Mouse (Mus musculus): ENCODE data around the gene Gm20662. TPM values are rescaled to one million over a fixed set of nuclear protein-coding genes. Genes with fewer than 3 reads are reported as not detected.

Gene Gm20662
- polyA plus RNA-seq, 1 experiment = 0.20 TPM

DNA sequence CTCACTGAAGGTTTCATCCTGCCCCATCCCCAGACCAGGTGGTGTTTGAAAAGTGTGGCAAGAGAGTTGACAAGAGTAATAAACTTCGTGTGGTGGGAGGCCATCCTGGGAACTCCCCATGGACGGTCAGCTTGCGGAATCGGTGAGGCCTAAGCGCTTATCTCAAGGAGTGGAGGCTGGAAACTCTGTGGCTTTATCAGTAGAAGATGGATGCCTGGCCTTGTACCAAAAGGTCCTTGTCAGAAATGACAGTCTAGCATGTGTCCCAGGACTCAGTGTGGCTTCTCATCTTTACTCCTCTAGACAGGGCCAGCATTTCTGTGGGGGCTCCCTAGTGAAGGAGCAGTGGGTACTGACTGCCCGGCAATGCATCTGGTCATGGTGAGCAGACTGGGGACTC, 87.4 kb downstream of the Gm20662 start:
- Histone ChIP-seq H3K36me3 (ENCODE audit: control insufficient read depth, insufficient read depth) (peaks cover 23% of the 10 kb centered on the region), H3K79me3 (ENCODE audit: low read depth) (no peaks in the 10 kb centered on the region), H3K4me3 (ENCODE audit: insufficient read depth, poor library complexity, severe bottlenecking) (no peak overlapping the region), H3K27me3 (ENCODE audit: control insufficient read depth, insufficient read depth, insufficient read length) (no peaks in the 10 kb centered on the region), H3ac (ENCODE audit: control insufficient read depth, insufficient read length, low read depth) (no peak overlapping the region), H3K79me2 (ENCODE audit: control insufficient read depth, insufficient read depth) (peaks cover 5% of the 10 kb centered on the region)
- TF ChIP-seq USF1 (IDR thresholded peaks at IDR 0.05; ENCODE audit: low read depth) (no peak), MYOD1 (IDR thresholded peaks at IDR 0.05; ENCODE audit: control insufficient read depth, insufficient read length, low read depth) (no peak)

- Histone ChIP-seq H3K36me3 (ENCODE audit: control insufficient read depth, insufficient read depth) (peaks cover 28% of the 10 kb centered on the region), H3K4me3 (ENCODE audit: insufficient read depth, poor library complexity, severe bottlenecking) (no peak overlapping the region), H3K79me2 (ENCODE audit: control insufficient read depth, insufficient read depth) (no peaks in the 10 kb centered on the region), H3ac (ENCODE audit: control insufficient read depth, insufficient read length, low read depth) (no peak overlapping the region), H3K27me3 (ENCODE audit: control insufficient read depth, insufficient read depth, insufficient read length) (no peaks in the 10 kb centered on the region), H3K79me3 (ENCODE audit: low read depth) (no peaks in the 10 kb centered on the region)
- TF ChIP-seq CEBPB (IDR thresholded peaks at IDR 0.05; ENCODE audit: low read depth) (no peak), USF1 (IDR thresholded peaks at IDR 0.05; ENCODE audit: low read depth) (no peak), MYOD1 (IDR thresholded peaks at IDR 0.05; ENCODE audit: control insufficient read depth, insufficient read length, low read depth) (no peak), FOSL1 (IDR thresholded peaks at IDR 0.05; ENCODE audit: insufficient read depth, low read length, poor library complexity, severe bottlenecking) (no peak), MAX (IDR thresholded peaks at IDR 0.05) (no peak), MYOG (IDR thresholded peaks at IDR 0.05; ENCODE audit: control insufficient read depth, extremely low read depth, insufficient read length) (no peak), CTCF (IDR thresholded peaks at IDR 0.05; ENCODE audit: control insufficient read depth, insufficient read depth, insufficient read length) (no peak)
Observed at GRCm38 (mm10) chr9:108085261-108085660, 89.1 kb downstream of the Gm20662 start.

GRCm38 (mm10) chr9:108090611-108091120, 94.5 kb downstream of the Gm20662 start:
- H3K36me3 ChIP-seq (ENCODE audit: control insufficient read depth, insufficient read depth) = peaks cover 22% of the 10 kb centered on the region
- H3ac ChIP-seq (ENCODE audit: control insufficient read depth, insufficient read length, low read depth) = no peak overlapping the region
- H3K4me3 ChIP-seq (ENCODE audit: insufficient read depth, poor library complexity, severe bottlenecking) = no peak overlapping the region
- no peaks in the 10 kb centered on the region for H3K27me3 ChIP-seq (ENCODE audit: control insufficient read depth, insufficient read depth, insufficient read length)
- TF ChIP-seq CTCF (IDR thresholded peaks at IDR 0.05; ENCODE audit: control insufficient read depth, insufficient read depth, insufficient read length) (no peak), MYOG (IDR thresholded peaks at IDR 0.05; ENCODE audit: control insufficient read depth, extremely low read depth, insufficient read length) (no peak)
- H3K79me2 ChIP-seq (ENCODE audit: control insufficient read depth, insufficient read depth) = peaks cover 12% of the 10 kb centered on the region
- H3K79me3 ChIP-seq (ENCODE audit: low read depth) = peaks cover 2% of the 10 kb centered on the region

DNA sequence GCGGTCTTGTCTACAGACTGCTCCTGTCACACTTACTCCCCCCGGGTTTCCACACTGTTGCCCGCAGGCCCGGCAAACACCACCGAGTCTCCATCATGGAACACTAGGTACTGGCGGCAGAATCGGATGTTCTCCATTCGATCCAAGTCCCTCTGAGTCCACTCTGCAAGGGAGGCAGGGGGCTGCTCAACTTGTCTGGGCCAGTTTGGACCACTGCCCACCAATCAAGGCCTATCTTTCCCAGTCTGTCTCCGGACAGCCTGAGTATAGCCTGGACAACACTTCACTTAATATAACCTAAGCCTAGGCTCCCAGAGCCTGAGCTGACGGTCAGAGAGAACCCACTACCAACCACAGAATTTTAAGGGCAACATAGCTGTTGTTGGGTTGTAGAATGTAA, 97.4 kb downstream of the Gm20662 start:
- Histone ChIP-seq H3K27me3 (ENCODE audit: control insufficient read depth, insufficient read depth, insufficient read length) (no peaks in the 10 kb centered on the region), H3K79me3 (ENCODE audit: low read depth) (peaks cover 2% of the 10 kb centered on the region), H3K79me2 (ENCODE audit: control insufficient read depth, insufficient read depth) (peaks cover 12% of the 10 kb centered on the region), H3ac (ENCODE audit: control insufficient read depth, insufficient read length, low read depth) (peak overlapping the region; percentile 1), H3K36me3 (ENCODE audit: control insufficient read depth, insufficient read depth) (peaks cover 9% of the 10 kb centered on the region), H3K4me3 (ENCODE audit: insufficient read depth, poor library complexity, severe bottlenecking) (peak overlapping the region; percentile 69)
- TF ChIP-seq MAX (IDR thresholded peaks at IDR 0.05) = no peak
- no peak for TF ChIP-seq MYOD1 (IDR thresholded peaks at IDR 0.05; ENCODE audit: control insufficient read depth, insufficient read length, low read depth)
- no peak for TF ChIP-seq CTCF (IDR thresholded peaks at IDR 0.05; ENCODE audit: control insufficient read depth, insufficient read depth, insufficient read length)
- no peak for TF ChIP-seq MYOG (IDR thresholded peaks at IDR 0.05; ENCODE audit: control insufficient read depth, extremely low read depth, insufficient read length)
- TF ChIP-seq CEBPB (IDR thresholded peaks at IDR 0.05; ENCODE audit: low read depth) = no peak
- no peak for TF ChIP-seq FOSL1 (IDR thresholded peaks at IDR 0.05; ENCODE audit: insufficient read depth, low read length, poor library complexity, severe bottlenecking)
- TF ChIP-seq USF1 (IDR thresholded peaks at IDR 0.05; ENCODE audit: low read depth) = no peak

- Histone ChIP-seq H3ac (ENCODE audit: control insufficient read depth, insufficient read length, low read depth) (peak within 1 kb of the TSS; percentile 85), H3K79me2 (ENCODE audit: control insufficient read depth, insufficient read depth) (peaks cover 12% of the 10 kb centered on the region), H3K4me3 (ENCODE audit: insufficient read depth, poor library complexity, severe bottlenecking) (peak within 1 kb of the TSS; percentile 69), H3K27me3 (ENCODE audit: control insufficient read depth, insufficient read depth, insufficient read length) (no peaks in the 10 kb centered on the region), H3K79me3 (ENCODE audit: low read depth) (peaks cover 2% of the 10 kb centered on the region), H3K36me3 (ENCODE audit: control insufficient read depth, insufficient read depth) (peaks cover 4% of the 10 kb centered on the region)
- TF ChIP-seq MAX (IDR thresholded peaks at IDR 0.05) (no peak), FOSL1 (IDR thresholded peaks at IDR 0.05; ENCODE audit: insufficient read depth, low read length, poor library complexity, severe bottlenecking) (no peak), CTCF (IDR thresholded peaks at IDR 0.05; ENCODE audit: control insufficient read depth, insufficient read depth, insufficient read length) (no peak), CEBPB (IDR thresholded peaks at IDR 0.05; ENCODE audit: low read depth) (no peak), MYOG (IDR thresholded peaks at IDR 0.05; ENCODE audit: control insufficient read depth, extremely low read depth, insufficient read length) (no peak), USF1 (IDR thresholded peaks at IDR 0.05; ENCODE audit: low read depth) (no peak), MYOD1 (IDR thresholded peaks at IDR 0.05; ENCODE audit: control insufficient read depth, insufficient read length, low read depth) (no peak)
Observed at GRCm38 (mm10) chr9:108094184-108094941, 98.2 kb downstream of the Gm20662 start, which contains the start of gene Apeh. TSS of gene Apeh (minus strand) at chr9:108094606.

Small RNA genes lying within 50 kb of the gene (microRNA-seq; reads per million reads assigned to microRNA genes)
- gene Mir7088 (ENCODE audit: borderline microRNAs expressed) = not detected

Other genes with a start within 250 kb of the Gm20662 start
- gene Rbm5, start 225.4 kb upstream of the Gm20662 start, polyA plus RNA-seq (2012; fragmentation: generic; extraction: Trizol) = 29.8 TPM
- gene Rbm6, start 123.1 kb upstream of the Gm20662 start, polyA plus RNA-seq (2012; fragmentation: generic; extraction: Trizol) = 12.9 TPM
- 7.7 TPM for gene Mon1a, start 108.2 kb upstream of the Gm20662 start, polyA plus RNA-seq (2012; fragmentation: generic; extraction: Trizol)
- gene Mst1r, start 89.5 kb upstream of the Gm20662 start, polyA plus RNA-seq (2012; fragmentation: generic; extraction: Trizol) = 0.02 TPM
- gene Actl11, start 67.9 kb upstream of the Gm20662 start, polyA plus RNA-seq (2012; fragmentation: generic; extraction: Trizol) = not detected
- 0.07 TPM for gene Camkv, start 60.7 kb upstream of the Gm20662 start, polyA plus RNA-seq (2012; fragmentation: generic; extraction: Trizol)
- gene Traip, start 46.2 kb upstream of the Gm20662 start, polyA plus RNA-seq (2012; fragmentation: generic; extraction: Trizol) = 18.5 TPM
- 0.51 TPM for gene Uba7, start 20.8 kb upstream of the Gm20662 start, polyA plus RNA-seq (2012; fragmentation: generic; extraction: Trizol)
- gene Gm20661, start 13.3 kb upstream of the Gm20662 start, polyA plus RNA-seq (2012; fragmentation: generic; extraction: Trizol) = not detected
- gene Inka1, start 10.5 kb upstream of the Gm20662 start, polyA plus RNA-seq (2012; fragmentation: generic; extraction: Trizol) = 1.8 TPM
- not detected for gene Cdhr4, start 3.9 kb upstream of the Gm20662 start, polyA plus RNA-seq (2012; fragmentation: generic; extraction: Trizol)
- gene Ip6k1, start 6.2 kb downstream of the Gm20662 start, polyA plus RNA-seq (2012; fragmentation: generic; extraction: Trizol) = 30.8 TPM
- gene Gmppb, start 52.9 kb downstream of the Gm20662 start, polyA plus RNA-seq (2012; fragmentation: generic; extraction: Trizol) = 23.5 TPM
- 1.9 TPM for gene Amigo3, start 56.8 kb downstream of the Gm20662 start, polyA plus RNA-seq (2012; fragmentation: generic; extraction: Trizol)
- gene Mst1, start 84.1 kb downstream of the Gm20662 start, polyA plus RNA-seq (2012; fragmentation: generic; extraction: Trizol) = 0.09 TPM
- gene Rnf123, start 87.0 kb downstream of the Gm20662 start, polyA plus RNA-seq (2012; fragmentation: generic; extraction: Trizol) = 15.4 TPM
- 49.1 TPM for gene Apeh, start 98.3 kb downstream of the Gm20662 start, polyA plus RNA-seq (2012; fragmentation: generic; extraction: Trizol)
- gene Bsn, start 194.0 kb downstream of the Gm20662 start, polyA plus RNA-seq (2012; fragmentation: generic; extraction: Trizol) = 0.85 TPM

Measured in C2C12 (cell line).